In the genomic region with DNA sequence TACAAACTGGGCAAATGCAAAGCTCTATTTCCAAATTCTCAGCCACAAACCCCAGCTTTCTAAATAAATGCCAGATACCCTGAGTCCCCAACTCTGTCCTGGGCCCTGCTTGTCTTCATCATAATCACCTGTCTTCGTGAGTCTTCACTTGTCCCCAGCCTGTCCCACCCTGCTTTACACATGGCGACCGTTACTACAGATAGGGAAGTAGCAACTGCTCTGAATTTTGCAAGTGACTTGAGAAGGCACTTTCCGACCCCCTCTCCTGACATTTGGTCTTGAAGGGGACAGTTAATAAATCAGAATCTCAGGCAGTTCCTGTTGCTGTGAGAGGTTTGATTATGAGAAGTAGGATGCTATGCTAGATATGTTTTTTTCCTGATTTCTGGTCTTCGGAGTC, we compare ENCODE assay signal across 15 mouse cellular contexts.
"Had no signal": no experiment of that assay in that cellular context is flagged by ENCODE, and none has a peak within 500 bp of the region (broad histone marks: within the 10 kb centered on the region; RNA-seq: fewer than 3 reads in every experiment).

No protein-coding gene starts in this region.

- H3K4me3 ChIP-seq: limb, embryonic 12.5 days; limb, embryonic 15.5 days; lung, embryonic 15.5 days had no signal

- H3K36me3 ChIP-seq: limb, embryonic 12.5 days; limb, embryonic 15.5 days; lung, embryonic 15.5 days had no signal

- H3K27ac ChIP-seq: limb, embryonic 12.5 days; limb, embryonic 15.5 days; liver, embryonic 14.5 days; lung, embryonic 15.5 days had no signal

- DNase-seq: kidney, adult 18-20 months; kidney, adult 9 months; kidney, postnatal 14 days; kidney, postnatal 4 days; left cerebral cortex, postnatal 4 days; lung, adult 18-20 months; lung, postnatal 10 days; lung, postnatal 4 days; midbrain, embryonic 14.5 days; thymus, adult 18-20 months; thymus, postnatal 36 days had no signal
